Mouse (Mus musculus): ENCODE data around the gene Rab5a.

Rab5a gene

DNA sequence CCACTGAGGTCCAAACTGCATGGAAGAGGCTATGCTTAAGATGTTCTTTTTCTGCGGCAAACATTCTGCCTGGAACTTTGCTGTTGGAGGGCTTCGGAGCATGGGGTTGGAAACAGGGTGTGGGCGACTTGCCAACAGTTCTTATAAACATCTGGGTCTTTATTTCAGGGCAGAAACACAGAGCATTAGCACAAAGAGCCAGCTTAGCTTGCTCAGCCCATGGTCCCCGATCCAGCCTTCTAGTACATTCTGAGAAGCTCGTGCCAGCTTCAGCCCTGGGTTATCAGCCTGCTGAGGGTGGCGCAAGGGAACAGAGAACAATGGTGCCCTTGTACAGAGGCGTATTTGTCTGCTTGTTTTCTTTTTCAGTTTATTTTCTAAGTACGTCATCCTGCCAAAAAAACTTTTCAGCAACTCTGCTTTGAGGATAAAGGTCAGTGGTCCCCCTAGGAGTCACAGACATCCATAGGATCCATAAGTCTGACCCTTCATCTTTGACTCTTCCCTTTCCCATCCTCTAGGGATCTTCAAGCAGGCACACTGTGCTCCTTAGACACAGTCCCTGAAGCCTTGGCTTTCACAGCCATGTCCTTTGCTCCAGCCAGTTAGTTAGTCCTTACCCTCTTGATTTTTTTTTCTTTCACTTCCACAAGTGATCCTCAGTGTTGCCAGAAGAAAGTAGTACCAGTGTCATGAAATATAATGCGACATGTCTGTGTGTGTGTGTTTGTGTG is 64.7 kb downstream of the Rab5a start:
- peak; percentile 27 for DNase-seq (ENCODE audit: low spot score)

DNA sequence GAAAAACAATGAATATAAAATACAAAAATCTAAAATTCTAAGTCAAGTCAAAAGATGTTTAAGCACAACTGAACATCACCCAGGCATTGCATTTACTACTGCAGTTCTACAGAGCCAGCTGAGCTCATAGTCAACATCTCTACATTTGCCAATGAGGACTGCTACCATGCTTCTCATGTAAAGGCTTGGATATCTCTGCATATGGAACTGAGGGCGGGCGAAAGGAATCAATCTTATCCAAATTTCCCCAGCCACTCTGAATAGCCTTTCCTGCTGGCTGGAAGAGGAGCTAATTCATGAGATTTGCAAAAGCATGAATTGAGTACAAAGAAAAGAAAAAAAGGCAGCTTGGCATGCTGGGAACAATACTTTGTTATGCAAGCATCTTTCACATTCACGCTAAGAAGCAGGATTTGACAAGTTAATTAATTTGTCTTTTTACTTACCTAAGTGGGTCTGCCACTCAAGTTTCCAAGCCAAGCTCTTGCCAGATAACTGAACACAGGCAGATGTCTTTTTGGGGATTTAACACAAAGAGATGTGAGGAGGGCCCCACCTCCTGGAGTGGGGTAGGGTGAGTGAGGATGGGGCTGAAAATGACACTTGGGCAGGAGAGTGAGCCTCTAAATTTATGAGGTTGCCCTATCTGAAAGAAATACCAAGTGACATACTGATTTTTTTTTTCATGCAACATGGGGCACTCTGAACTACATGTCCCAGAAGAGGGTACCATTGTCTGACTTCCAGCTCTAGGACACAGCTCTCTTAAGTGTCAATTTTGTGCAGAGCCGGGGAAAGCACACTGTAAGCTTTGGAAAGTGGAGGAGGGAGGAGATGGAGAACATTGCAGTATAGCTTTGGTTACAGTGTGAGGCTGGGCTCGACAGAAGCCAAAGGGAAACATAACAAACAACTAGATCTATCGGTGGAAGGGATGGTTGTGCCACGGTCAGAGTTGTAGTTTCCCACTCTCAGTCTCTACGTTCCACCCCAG is 72.6 kb downstream of the Rab5a start:
- DNase-seq (ENCODE audit: low spot score) = no peak

DNA sequence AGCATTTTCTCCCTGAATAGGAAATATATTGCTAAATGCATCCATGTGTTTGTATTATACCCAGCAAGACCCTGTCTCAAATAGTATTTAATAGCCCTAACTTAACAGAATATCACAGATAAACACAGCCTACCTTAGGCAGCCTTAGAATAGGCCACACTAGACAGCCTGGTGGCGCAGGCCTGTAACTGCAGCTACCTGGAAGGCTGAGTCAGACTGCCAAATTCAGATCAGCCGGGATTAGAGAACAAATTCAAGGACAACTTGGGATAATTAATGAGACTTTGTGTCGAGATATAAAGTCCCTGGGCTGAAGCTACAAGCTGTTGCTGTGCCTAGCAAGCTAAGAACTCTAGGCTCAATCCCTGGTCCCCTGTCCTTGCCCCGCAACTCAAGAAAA is 75.1 kb downstream of the Rab5a start:
- DNase-seq (ENCODE audit: low spot score) = no peak

DNA sequence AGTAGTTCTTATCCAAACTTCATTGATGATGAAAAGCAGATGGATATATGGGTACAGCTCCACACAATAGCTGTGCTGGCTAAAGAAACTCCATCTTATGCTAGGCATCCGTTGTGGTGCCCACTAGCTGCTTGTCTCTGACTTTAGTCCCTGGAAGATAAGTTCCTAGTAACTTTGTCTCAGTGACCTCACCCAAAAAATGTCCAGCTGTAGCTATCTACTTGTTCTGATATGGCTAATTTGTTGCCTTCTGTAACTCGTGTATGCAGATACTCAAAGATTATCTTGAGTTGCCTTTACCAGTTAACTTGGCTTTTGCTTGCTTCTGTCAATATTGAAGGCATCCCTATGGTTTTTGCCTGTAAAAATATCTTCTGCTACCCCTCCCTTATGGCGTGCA is 75.8 kb downstream of the Rab5a start:
- DNase-seq (ENCODE audit: low spot score) = no peak
